Mouse (Mus musculus) heart, adult 2 months (tissue): ENCODE data around the gene Cacna1h.

Source experiments
- CTCF ChIP-seq: fragments of 200-600 bp; IDR thresholded peaks from 2 replicates; pipeline ENCODE4 v1.8.1; 2022; ENCODE audit warnings: antibody characterized with exemption, mild to moderate bottlenecking, moderate library complexity
- EP300 ChIP-seq: fragments of 200-500 bp; IDR thresholded peaks from 2 replicates; pipeline ENCODE4 v1.6.1; 2011; ENCODE audit warnings: low read depth, low read length, control low read depth; ENCODE audit not compliant: insufficient read depth
- POLR2A ChIP-seq: fragments of 200-500 bp; IDR thresholded peaks from 2 replicates; pipeline ENCODE4 v1.6.1; 2011; ENCODE audit warnings: mild to moderate bottlenecking, low read depth, low read length, control low read depth; ENCODE audit not compliant: insufficient read depth

GRCm38 (mm10) chr17:25363726-25364125 lies 69.9 kb downstream of the Cacna1h start:
- TF ChIP-seq EP300 (no peak), POLR2A (no peak), CTCF (peak; percentile 81)
